Mouse (Mus musculus): ENCODE results near the gene Ebf1. TPM values are rescaled to one million over a fixed set of nuclear protein-coding genes. Genes with fewer than 3 reads are reported as not detected.

The Ebf1 gene
- polyA plus RNA-seq, 1 experiment from 2014 or later = 111 TPM

DNA sequence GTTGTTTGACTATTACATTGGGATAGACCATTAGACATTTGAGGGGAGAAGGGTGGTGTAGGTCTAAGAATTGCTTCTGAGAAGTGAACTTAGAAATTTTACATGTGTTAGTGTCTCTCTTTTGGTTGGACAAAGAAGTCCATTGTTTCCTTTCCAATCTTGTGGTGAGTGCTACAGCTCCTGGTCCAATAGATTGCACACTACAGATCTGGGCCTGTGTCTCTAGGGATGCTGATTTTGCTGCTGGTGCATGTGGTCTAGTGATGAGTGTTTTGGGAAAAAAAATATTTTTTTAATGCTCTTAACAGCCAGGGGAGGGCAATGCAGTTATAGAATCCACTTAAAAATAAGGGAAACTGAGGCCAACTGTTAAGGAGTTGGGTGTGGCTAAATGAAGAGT is 276.9 kb downstream of the Ebf1 start:
- no peaks in the 10 kb centered on the region for H3K36me3 ChIP-seq (ENCODE audit: control insufficient read depth, insufficient read depth, low read length)
- DNase-seq (ENCODE audit: low spot score) (no peak), ATAC-seq (ENCODE audit: low FRiP score) (no peak)
- H3K9ac ChIP-seq (ENCODE audit: low read depth, low read length) = no peak overlapping the region
- H3K9me3 ChIP-seq (ENCODE audit: control insufficient read depth, low read length) = no peaks in the 10 kb centered on the region
- no peak overlapping the region for H3K4me2 ChIP-seq (replicated peaks; ENCODE audit: low read depth, low read length)
- no peaks in the 10 kb centered on the region for H3K27me3 ChIP-seq (ENCODE audit: control insufficient read depth, insufficient read depth, low read length)
- peaks cover 2% of the 10 kb centered on the region; the same call in 1 of the 2 replicates for H3K4me1 ChIP-seq (replicated peaks; ENCODE audit: control insufficient read depth, insufficient read depth, low read length)
- no peak overlapping the region for H3K4me3 ChIP-seq (ENCODE audit: low read depth, low read length)
- no peak overlapping the region for H3K27ac ChIP-seq (ENCODE audit: low read depth, low read length)

DNA sequence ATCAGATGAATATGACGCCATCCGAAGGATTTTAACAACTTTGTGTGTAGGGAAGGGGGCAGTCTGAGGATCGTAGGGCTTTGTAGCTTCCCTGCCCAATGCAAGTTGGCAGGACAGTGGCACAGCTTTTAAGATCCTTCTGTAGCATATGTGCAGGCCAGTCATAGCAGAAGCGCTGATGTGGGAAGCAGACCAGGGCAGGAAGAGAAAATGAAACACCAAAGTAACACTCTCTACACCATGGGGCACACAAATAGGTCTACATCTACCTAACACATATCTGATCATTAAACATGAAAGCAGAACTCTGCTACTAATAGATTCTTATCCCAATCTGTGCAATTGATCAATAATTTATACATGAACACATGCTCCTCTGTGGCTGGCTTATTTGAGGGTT is 277.7 kb downstream of the Ebf1 start:
- ATAC-seq (ENCODE audit: low FRiP score) = no peak
- no peaks in the 10 kb centered on the region for H3K9me3 ChIP-seq (ENCODE audit: control insufficient read depth, low read length)
- no peak overlapping the region for H3K27ac ChIP-seq (ENCODE audit: low read depth, low read length)
- no peak overlapping the region for H3K9ac ChIP-seq (ENCODE audit: low read depth, low read length)
- WGBS = 91% methylated on average over 4 of the region's 4 CpGs
- H3K4me3 ChIP-seq (ENCODE audit: low read depth, low read length) = no peak overlapping the region
- no peak overlapping the region for H3K4me2 ChIP-seq (replicated peaks; ENCODE audit: low read depth, low read length)
- H3K36me3 ChIP-seq (ENCODE audit: control insufficient read depth, insufficient read depth, low read length) = no peaks in the 10 kb centered on the region
- no peaks in the 10 kb centered on the region for H3K27me3 ChIP-seq (ENCODE audit: control insufficient read depth, insufficient read depth, low read length)
- DNase-seq (ENCODE audit: low spot score) = no peak
- peaks cover 2% of the 10 kb centered on the region; the same call in 1 of the 2 replicates for H3K4me1 ChIP-seq (replicated peaks; ENCODE audit: control insufficient read depth, insufficient read depth, low read length)

DNA sequence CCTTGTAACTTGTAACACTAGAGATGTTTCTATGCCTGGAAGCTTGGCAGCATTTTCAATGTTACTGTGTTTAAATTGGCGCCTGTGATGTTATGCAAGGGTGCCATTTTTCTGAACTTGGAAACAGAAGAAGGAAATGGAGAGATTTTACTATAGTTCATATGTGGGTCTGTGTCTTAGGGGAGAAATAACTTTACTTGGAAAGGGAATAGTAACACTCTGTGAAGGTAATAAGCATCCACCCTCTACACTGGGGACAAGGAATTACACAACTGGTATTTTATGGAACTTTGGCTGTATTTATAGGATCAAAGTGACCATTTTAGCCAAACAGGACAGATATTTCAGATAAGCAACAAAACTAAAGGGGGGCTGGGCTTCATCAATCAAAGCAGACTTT is 278.8 kb downstream of the Ebf1 start:
- H3K9me3 ChIP-seq (ENCODE audit: control insufficient read depth, low read length) = no peaks in the 10 kb centered on the region
- 92% methylated on average over 1 of the region's 1 CpGs for WGBS
- H3K4me1 ChIP-seq (replicated peaks; ENCODE audit: control insufficient read depth, insufficient read depth, low read length) = peaks cover 2% of the 10 kb centered on the region; the same call in 1 of the 2 replicates
- no peak overlapping the region for H3K27ac ChIP-seq (ENCODE audit: low read depth, low read length)
- DNase-seq (ENCODE audit: low spot score) = no peak
- ATAC-seq (ENCODE audit: low FRiP score) = no peak
- H3K4me3 ChIP-seq (ENCODE audit: low read depth, low read length) = no peak overlapping the region
- H3K27me3 ChIP-seq (ENCODE audit: control insufficient read depth, insufficient read depth, low read length) = no peaks in the 10 kb centered on the region
- no peaks in the 10 kb centered on the region for H3K36me3 ChIP-seq (ENCODE audit: control insufficient read depth, insufficient read depth, low read length)
- no peak overlapping the region for H3K4me2 ChIP-seq (replicated peaks; ENCODE audit: low read depth, low read length)
- no peak overlapping the region for H3K9ac ChIP-seq (ENCODE audit: low read depth, low read length)

DNA sequence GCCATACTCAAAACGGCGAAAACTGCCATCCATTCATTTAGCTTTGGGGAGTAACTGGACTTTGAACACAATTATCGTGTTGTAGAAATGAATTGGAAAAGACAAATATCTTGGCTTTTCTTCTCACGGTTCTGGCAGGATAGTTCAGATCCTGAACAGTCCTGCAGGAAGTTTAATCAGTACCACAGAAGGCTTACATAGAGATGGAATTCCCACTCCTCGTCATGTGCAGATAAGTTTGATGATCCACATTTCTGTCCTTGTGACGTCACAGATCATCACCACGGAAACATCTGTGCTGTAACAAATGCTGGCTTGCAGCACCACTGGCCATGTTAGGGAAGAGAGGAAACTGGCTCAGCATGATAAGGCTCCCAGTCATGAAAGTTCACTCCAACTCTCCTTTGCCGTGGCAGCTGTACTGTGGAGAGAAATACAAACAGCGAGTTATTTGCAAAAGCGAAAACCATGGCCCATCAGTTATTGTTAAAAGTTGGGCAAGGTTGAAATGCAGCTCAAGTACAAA is 280.1 kb downstream of the Ebf1 start:
- DNase-seq (ENCODE audit: low spot score) (no peak), ATAC-seq (ENCODE audit: low FRiP score) (no peak)
- no peak overlapping the region for H3K27ac ChIP-seq (ENCODE audit: low read depth, low read length)
- no peak overlapping the region for H3K4me2 ChIP-seq (replicated peaks; ENCODE audit: low read depth, low read length)
- H3K9ac ChIP-seq (ENCODE audit: low read depth, low read length) = no peak overlapping the region
- H3K4me1 ChIP-seq (replicated peaks; ENCODE audit: control insufficient read depth, insufficient read depth, low read length) = peaks cover 3% of the 10 kb centered on the region; the same call in 1 of the 2 replicates
- H3K9me3 ChIP-seq (ENCODE audit: control insufficient read depth, low read length) = no peaks in the 10 kb centered on the region
- H3K36me3 ChIP-seq (ENCODE audit: control insufficient read depth, insufficient read depth, low read length) = no peaks in the 10 kb centered on the region
- no peak overlapping the region for H3K4me3 ChIP-seq (ENCODE audit: low read depth, low read length)
- H3K27me3 ChIP-seq (ENCODE audit: control insufficient read depth, insufficient read depth, low read length) = no peaks in the 10 kb centered on the region
- 77% methylated on average over 10 of the region's 10 CpGs for WGBS

DNA sequence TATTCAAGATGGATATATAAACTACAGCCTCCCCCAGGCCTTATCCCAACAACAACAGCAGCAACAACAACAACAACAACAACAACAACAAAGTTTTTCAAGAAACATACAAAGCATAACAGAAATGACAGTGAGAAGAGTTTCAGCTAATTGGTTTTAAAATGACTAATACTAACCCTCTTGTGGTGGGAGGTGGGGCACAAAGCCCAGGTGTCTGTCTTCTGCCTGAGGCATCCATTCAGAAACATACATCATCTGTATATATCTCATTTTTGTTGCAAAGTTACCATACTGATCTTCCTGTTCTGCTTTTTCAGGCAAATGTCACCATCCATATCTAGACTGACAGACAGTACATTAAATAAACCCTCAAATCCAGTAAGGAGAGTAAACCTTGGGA is 282.4 kb downstream of the Ebf1 start:
- Histone ChIP-seq H3K9me3 (ENCODE audit: control insufficient read depth, low read length) (no peaks in the 10 kb centered on the region), H3K36me3 (ENCODE audit: control insufficient read depth, insufficient read depth, low read length) (no peaks in the 10 kb centered on the region), H3K9ac (ENCODE audit: low read depth, low read length) (no peak overlapping the region), H3K27me3 (ENCODE audit: control insufficient read depth, insufficient read depth, low read length) (no peaks in the 10 kb centered on the region), H3K4me3 (ENCODE audit: low read depth, low read length) (no peak overlapping the region), H3K27ac (ENCODE audit: low read depth, low read length) (peak overlapping the region; percentile 19; the same call in 1 of the 2 replicates), H3K4me2 (replicated peaks; ENCODE audit: low read depth, low read length) (no peak overlapping the region), H3K4me1 (replicated peaks; ENCODE audit: control insufficient read depth, insufficient read depth, low read length) (peaks cover 3% of the 10 kb centered on the region; the same call in 1 of the 2 replicates)
- DNase-seq (ENCODE audit: low spot score) (no peak), ATAC-seq (ENCODE audit: low FRiP score) (no peak)

DNA sequence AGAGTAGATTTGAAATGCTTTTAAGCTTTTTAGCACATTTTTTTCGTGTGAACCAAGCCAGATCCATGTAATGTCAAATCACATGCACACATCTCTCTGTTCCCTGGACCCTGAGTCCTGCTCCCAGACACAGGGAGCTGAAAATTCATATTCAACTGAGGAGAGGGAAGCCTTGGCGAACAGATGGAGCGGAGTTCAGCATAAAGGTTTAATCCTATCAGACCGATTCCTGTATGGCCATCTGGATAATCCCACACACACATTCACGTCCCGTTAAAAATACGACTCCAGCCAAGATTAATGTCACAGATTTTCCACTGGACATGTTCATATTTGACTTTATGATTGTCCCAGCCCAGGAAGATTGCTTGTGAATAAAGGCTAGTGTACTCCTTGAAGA is 282.8 kb downstream of the Ebf1 start:
- Histone ChIP-seq H3K4me3 (ENCODE audit: low read depth, low read length) (no peak overlapping the region), H3K9me3 (ENCODE audit: control insufficient read depth, low read length) (no peaks in the 10 kb centered on the region), H3K36me3 (ENCODE audit: control insufficient read depth, insufficient read depth, low read length) (no peaks in the 10 kb centered on the region), H3K4me1 (replicated peaks; ENCODE audit: control insufficient read depth, insufficient read depth, low read length) (peaks cover 3% of the 10 kb centered on the region; the same call in 1 of the 2 replicates), H3K9ac (ENCODE audit: low read depth, low read length) (no peak overlapping the region), H3K27me3 (ENCODE audit: control insufficient read depth, insufficient read depth, low read length) (no peaks in the 10 kb centered on the region), H3K4me2 (replicated peaks; ENCODE audit: low read depth, low read length) (no peak overlapping the region), H3K27ac (ENCODE audit: low read depth, low read length) (peak overlapping the region; percentile 19)
- peak; percentile 22 for DNase-seq (ENCODE audit: low spot score)
- 70% methylated on average over 7 of the region's 7 CpGs for WGBS
- ATAC-seq (ENCODE audit: low FRiP score) = peak; percentile 66

DNA sequence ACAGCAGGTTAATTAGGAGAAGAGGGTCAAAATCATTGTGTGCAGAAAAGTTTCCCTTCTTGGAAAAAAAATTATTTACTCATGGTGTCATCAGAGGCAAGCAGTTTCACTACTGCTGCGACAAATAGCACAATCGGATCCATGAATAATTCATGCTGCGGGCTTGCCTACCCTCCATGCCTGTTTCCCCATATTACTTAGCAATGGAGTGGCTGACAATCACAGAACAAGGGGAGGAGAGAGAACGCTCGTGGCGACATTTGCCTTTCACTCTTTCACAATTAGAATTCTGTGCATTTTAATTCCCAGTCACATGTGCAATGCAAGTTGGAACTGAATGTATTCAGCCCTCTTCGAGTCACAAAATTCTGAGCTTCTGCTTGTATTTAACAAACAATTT is 283.4 kb downstream of the Ebf1 start:
- H3K4me3 ChIP-seq (ENCODE audit: low read depth, low read length) = no peak overlapping the region
- WGBS = 38% methylated on average over 7 of the region's 7 CpGs
- no peaks in the 10 kb centered on the region for H3K9me3 ChIP-seq (ENCODE audit: control insufficient read depth, low read length)
- H3K9ac ChIP-seq (ENCODE audit: low read depth, low read length) = no peak overlapping the region
- H3K36me3 ChIP-seq (ENCODE audit: control insufficient read depth, insufficient read depth, low read length) = no peaks in the 10 kb centered on the region
- H3K27ac ChIP-seq (ENCODE audit: low read depth, low read length) = 0 out of 2 replicates have a peak overlapping the region, but pooled peaks have one; percentile 19
- peak; percentile 84 for ATAC-seq (ENCODE audit: low FRiP score)
- peak; percentile 58 for DNase-seq (ENCODE audit: low spot score)
- H3K4me2 ChIP-seq (replicated peaks; ENCODE audit: low read depth, low read length) = no peak overlapping the region
- H3K27me3 ChIP-seq (ENCODE audit: control insufficient read depth, insufficient read depth, low read length) = no peaks in the 10 kb centered on the region
- peaks cover 3% of the 10 kb centered on the region; the same call in 1 of the 2 replicates for H3K4me1 ChIP-seq (replicated peaks; ENCODE audit: control insufficient read depth, insufficient read depth, low read length)

DNA sequence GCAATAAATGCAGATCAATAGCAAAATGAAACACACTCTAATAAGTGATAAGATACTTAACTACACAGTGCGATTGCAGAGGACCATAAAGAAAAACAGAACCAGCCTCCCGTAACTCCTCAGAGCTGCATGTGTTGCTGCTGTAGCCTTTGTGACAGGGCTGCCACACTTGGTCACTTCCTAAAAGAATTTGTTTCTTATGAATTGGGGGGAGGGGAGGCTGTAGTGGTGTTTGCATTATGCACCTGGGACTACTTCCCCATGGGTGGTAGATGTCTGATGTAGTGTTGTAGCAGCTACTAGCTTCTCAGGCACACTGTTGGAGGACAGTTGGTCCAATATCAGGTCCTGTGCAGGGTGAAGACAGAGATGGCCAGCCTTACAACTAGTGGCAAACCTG is 284.6 kb downstream of the Ebf1 start:
- no peak overlapping the region for H3K9ac ChIP-seq (ENCODE audit: low read depth, low read length)
- H3K27ac ChIP-seq (ENCODE audit: low read depth, low read length) = no peak overlapping the region
- H3K4me1 ChIP-seq (replicated peaks; ENCODE audit: control insufficient read depth, insufficient read depth, low read length) = peaks cover 3% of the 10 kb centered on the region; the same call in 1 of the 2 replicates
- no peaks in the 10 kb centered on the region for H3K36me3 ChIP-seq (ENCODE audit: control insufficient read depth, insufficient read depth, low read length)
- DNase-seq (ENCODE audit: low spot score) = no peak
- H3K4me3 ChIP-seq (ENCODE audit: low read depth, low read length) = no peak overlapping the region
- ATAC-seq (ENCODE audit: low FRiP score) = no peak
- no peak overlapping the region for H3K4me2 ChIP-seq (replicated peaks; ENCODE audit: low read depth, low read length)
- no peaks in the 10 kb centered on the region for H3K9me3 ChIP-seq (ENCODE audit: control insufficient read depth, low read length)
- no peaks in the 10 kb centered on the region for H3K27me3 ChIP-seq (ENCODE audit: control insufficient read depth, insufficient read depth, low read length)
- 82% methylated on average over 2 of the region's 2 CpGs for WGBS

DNA sequence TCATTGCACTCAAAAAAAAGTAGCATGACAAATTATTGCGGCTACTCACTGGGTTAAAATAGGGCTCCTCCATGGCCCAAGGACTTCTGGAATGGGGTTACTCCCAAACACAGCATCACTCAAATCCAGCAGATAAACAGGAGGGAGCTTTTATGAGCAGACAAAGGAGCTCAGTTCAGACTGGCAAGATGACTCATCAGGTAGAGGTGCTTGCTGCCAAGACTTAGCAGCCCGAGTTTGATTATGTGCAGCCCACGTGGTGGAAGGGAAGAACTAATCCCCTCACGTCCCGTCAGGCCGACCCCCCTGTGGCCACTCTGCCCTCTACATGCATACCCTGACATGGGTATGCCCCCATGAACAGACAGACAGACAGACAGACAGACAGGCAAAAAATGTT is 285.0 kb downstream of the Ebf1 start:
- Histone ChIP-seq H3K4me2 (replicated peaks; ENCODE audit: low read depth, low read length) (no peak overlapping the region), H3K27me3 (ENCODE audit: control insufficient read depth, insufficient read depth, low read length) (no peaks in the 10 kb centered on the region), H3K9ac (ENCODE audit: low read depth, low read length) (no peak overlapping the region), H3K36me3 (ENCODE audit: control insufficient read depth, insufficient read depth, low read length) (no peaks in the 10 kb centered on the region), H3K4me1 (replicated peaks; ENCODE audit: control insufficient read depth, insufficient read depth, low read length) (peaks cover 3% of the 10 kb centered on the region; the same call in 1 of the 2 replicates), H3K4me3 (ENCODE audit: low read depth, low read length) (no peak overlapping the region), H3K9me3 (ENCODE audit: control insufficient read depth, low read length) (no peaks in the 10 kb centered on the region), H3K27ac (ENCODE audit: low read depth, low read length) (no peak overlapping the region)
- 79% methylated on average over 6 of the region's 6 CpGs for WGBS
- ATAC-seq (ENCODE audit: low FRiP score) (no peak), DNase-seq (ENCODE audit: low spot score) (no peak)
